Mouse (Mus musculus) spleen, postnatal 14 days (tissue): ENCODE results near the gene Trim14.

Experiments
- DNase-seq, 2 experiments: peaks; one replicate each; pipeline ENCODE4 v3.0.0; 2021 to 2022; ENCODE audit warnings: low spot score in 2 of 2

Gene Trim14

DNA sequence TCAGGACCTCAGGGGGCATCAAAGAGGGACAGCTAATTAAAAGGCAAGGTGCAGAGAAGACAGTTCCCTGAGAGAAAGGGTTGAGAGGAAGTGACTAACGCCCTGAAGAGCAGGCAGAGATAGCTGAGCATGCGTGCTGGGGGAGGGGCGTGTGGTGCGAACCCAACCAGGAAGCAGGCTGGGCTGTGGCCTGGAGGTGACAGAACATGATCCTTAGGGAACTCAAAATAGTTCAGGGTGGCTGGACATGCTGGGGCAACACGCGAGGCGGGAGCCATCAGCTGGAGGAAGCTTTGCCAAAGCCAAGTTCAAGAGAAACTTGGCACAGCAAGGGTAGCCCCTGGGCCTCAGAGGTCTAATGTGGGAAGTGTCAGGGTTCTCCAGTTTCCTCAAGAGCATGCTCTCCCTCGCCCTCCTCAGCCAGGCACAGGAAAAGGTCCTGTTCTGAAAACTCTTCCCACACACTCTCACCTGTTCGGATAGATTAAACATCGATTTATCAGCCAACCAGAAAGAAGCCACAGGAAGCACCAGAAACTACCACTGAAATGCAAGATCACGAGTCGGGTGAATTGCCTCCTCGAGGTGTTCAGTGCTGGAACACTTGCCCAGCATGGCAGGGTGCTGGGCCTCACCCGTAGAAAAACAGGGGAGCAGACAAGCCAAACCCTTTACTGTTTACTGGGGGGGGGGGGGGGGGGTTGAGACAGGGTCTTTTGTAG, 50.1 kb downstream of the Trim14 start:
- DNase-seq: peak; percentile 69 to 74

DNA sequence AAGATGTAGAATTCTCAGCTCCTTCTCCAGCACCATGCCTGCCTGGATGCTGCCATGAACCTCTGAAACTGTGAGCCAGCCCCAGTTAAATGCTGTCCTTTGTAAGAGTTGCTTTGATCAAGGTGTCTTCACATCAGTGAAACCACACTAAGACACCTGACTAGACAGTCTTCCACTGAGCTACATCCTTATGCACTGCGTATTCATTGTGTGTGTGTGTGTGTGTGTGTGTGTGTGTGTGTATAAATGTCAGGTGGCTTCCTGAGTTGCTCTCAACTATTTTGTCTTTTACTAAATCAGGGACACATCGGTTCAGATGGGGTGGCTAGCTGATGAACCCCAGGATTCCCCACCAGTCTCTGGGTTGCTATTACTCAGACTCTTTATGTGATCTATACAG, 56.9 kb downstream of the Trim14 start:
- no peak for DNase-seq

- DNase-seq: no peak
Observed at GRCm38 (mm10) chr4:46475101-46475500, 60.8 kb downstream of the Trim14 start.

- DNase-seq: no peak
Observed at GRCm38 (mm10) chr4:46465740-46466139, 70.2 kb downstream of the Trim14 start.

- peak in 1 of 2 experiments; percentile 66 for DNase-seq
Observed at GRCm38 (mm10) chr4:46463130-46463830, 72.7 kb downstream of the Trim14 start.

DNA sequence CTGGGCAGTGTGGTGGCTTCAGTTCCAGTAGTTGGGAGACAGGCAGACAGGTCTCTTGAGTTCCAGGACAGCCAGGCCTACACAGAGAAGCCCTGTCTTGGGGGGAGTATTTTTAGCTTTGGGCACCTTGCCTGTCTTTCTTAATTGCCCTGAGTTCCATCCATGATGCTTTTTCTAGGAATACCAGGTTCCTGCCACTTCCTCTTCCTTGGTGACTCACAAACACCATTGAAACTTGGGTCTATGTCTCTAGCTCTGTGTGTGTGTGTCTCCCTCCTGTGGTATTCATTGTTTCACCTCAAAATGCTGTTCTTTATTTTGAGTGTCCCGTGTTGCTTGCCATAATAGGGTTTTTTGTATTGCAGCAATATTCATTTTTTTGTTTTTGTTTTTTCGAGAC, 77.5 kb downstream of the Trim14 start:
- no peak for DNase-seq

DNA sequence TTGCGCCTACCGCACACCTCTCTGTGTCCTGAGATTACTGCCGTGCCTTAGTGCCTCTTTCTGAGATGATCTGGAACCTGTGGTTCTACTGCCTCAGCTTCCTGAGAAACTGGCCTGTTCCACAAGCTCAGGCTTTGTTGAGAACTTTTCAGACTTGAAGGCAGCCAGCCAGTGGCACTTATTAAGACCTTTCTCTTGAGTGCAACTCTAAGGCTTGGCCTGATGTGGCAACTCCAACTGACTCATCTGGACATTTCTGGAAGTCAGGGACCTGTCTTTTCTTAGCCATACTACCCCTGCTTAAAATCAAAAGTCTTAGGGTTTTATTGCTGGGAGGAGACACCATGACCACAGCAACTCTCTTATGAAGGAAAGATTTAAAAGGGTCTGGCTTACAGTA, 78.8 kb downstream of the Trim14 start:
- no peak for DNase-seq

DNA sequence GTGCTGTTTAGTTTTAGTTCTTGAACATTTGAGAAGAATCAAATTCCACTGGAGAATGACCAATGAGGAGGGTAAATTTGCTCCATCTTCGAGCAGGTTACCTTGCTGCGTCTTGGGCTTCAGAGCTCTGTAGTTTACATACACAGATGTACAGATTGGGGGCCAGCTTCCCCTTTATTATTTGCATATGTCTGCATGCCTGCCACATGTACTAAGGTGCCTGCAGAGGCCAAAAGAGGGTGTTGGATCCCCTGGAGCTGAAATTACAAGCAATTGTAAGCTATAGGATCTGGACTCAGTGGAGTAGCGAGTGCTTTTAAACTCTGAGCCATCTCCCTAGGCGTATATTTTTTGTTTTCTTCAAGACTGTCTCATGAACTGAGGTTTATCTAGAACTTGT, 79.2 kb downstream of the Trim14 start:
- no peak for DNase-seq

GRCm38 (mm10) chr4:46454097-46454864, 81.7 kb downstream of the Trim14 start:
- DNase-seq: no peak

GRCm38 (mm10) chr4:46452855-46453719, 82.9 kb downstream of the Trim14 start:
- no peak for DNase-seq

GRCm38 (mm10) chr4:46452481-46452850, 83.5 kb downstream of the Trim14 start:
- DNase-seq: peak; percentile 49 to 56

- peak; percentile 47 to 59 for DNase-seq
Observed at GRCm38 (mm10) chr4:46451758-46452480, 84.0 kb downstream of the Trim14 start.

- peak; percentile 59 to 67 for DNase-seq
Observed at GRCm38 (mm10) chr4:46451240-46451757, 84.6 kb downstream of the Trim14 start.

GRCm38 (mm10) chr4:46450519-46451131, 85.3 kb downstream of the Trim14 start, which contains the start of gene Anp32b:
TSS of gene Anp32b (plus strand) at chr4:46450902.
- peak; percentile 91 to 92 for DNase-seq

- no peak for DNase-seq
Observed at GRCm38 (mm10) chr4:46450020-46450518, 85.9 kb downstream of the Trim14 start.

DNA sequence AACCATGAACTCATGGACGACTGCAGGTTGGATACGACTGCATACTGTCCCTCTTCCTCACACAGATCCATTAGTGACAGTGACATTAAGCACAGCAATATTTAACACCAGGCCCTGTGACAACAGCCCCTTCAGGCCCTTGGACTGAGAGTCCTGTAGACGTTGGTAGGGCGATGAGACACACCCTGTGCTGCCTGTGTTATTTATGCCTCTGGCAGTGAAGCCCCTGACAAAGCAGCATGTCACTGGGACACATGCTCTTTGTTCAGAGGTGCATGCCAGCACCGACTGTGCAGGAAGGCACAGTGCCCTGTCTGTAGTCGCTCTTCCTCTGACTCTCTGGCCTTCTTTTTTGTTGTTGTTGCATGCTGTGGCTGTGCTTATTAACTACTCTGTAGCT, 87.1 kb downstream of the Trim14 start:
- DNase-seq: no peak

DNA sequence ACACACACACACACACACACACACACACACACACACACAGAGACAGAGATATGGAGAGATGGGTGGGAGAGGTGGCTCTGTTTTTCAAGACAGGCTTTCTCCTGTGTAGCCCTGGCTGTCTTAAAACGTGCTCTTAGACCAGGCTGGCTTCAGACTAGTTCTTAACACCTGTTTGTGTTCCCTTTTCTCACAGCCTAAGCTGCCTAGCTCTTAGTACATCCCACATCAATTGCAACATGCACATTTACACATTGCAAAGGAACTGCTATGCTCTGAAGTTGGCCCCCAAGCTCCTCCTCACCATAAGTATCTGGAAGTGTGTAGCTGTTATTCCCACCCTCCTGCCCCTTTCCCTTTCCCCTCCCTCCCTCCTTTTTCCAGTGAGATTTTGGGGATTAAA, 88.5 kb downstream of the Trim14 start:
- no peak for DNase-seq

- DNase-seq: no peak
Observed at GRCm38 (mm10) chr4:46445237-46445945, 90.5 kb downstream of the Trim14 start.
